18 mouse cellular contexts compared by ENCODE assay signal in the genomic region with DNA sequence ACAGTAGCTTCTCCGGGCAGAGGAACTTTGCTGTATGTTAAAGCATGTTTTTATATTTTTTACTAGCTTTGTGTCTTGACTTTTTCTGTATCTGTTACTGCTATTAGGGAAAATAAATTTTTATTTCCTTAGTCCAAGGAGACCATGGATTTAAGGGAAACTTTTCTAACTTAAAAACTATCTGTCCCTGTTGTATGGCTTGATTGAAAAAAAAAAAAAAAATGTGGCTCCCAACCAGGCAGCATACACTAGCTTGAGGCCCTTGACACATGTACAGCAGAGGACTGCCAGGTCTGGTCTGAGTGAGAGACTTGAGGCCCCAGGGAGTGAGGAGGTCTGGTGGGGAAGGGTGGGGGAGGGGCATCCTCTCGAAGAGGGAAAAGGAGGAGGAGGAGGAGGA. TPM values are rescaled to one million over a fixed set of nuclear protein-coding genes. Genes with fewer than 3 reads are reported as not detected.
A peak's percentile ranks its signal among the peaks of the same experiment; 100 is the strongest.
DNase-seq lines count a peak whose midpoint lies in the region; ATAC-seq and TF ChIP-seq lines count a peak whose summit lies in the region.
"Had no signal": no experiment of that assay in that cellular context is flagged by ENCODE, and none has a peak within 500 bp of the region (broad histone marks: within the 10 kb centered on the region; RNA-seq: fewer than 3 reads in every experiment).

No protein-coding gene starts in this region.

- 0 out of 2 replicates have a peak overlapping the region, but pooled peaks have one; percentile 95 for H3K27ac ChIP-seq in forebrain, embryonic 14.5 days (ENCODE audit: low read depth, low read length)
- H3K27ac ChIP-seq in forebrain, embryonic 13.5 days, result no peak overlapping the region
- H3K27ac ChIP-seq in limb, embryonic 14.5 days (replicated peaks; ENCODE audit: low read depth, low read length), result peak overlapping the region; percentile 94; the same call in 1 of the 2 replicates
- no peak overlapping the region for H3K27ac ChIP-seq in limb, embryonic 10.5 days
- H3K27ac ChIP-seq in ES-Bruce4 (ENCODE audit: insufficient read depth, low read length), result peak overlapping the region; percentile 65

- H3K27me3 ChIP-seq in forebrain, embryonic 14.5 days (replicated peaks; ENCODE audit: control insufficient read depth, insufficient read depth, low read length), result no peaks in the 10 kb centered on the region
- no peaks in the 10 kb centered on the region for H3K27me3 ChIP-seq in forebrain, embryonic 13.5 days
- H3K27me3 ChIP-seq in limb, embryonic 14.5 days (ENCODE audit: control insufficient read depth, insufficient read depth, low read length), result no peaks in the 10 kb centered on the region
- H3K27me3 ChIP-seq in limb, embryonic 10.5 days (ENCODE audit: low read depth, poor library complexity, severe bottlenecking), result no peaks in the 10 kb centered on the region
- no peaks in the 10 kb centered on the region for H3K27me3 ChIP-seq in ES-Bruce4 (ENCODE audit: control insufficient read depth, insufficient read depth, low read length, poor library complexity, severe bottlenecking)
- H3K27me3 ChIP-seq: limb, embryonic 13.5 days had no signal

- no peak for TF ChIP-seq EP300 in ES-Bruce4 (IDR thresholded peaks at IDR 0.05; ENCODE audit: insufficient read depth, low read depth, low read length)

- no peak for TF ChIP-seq POLR2A in limb, embryonic 14.5 days (IDR thresholded peaks at IDR 0.05; ENCODE audit: borderline replicate concordance, extremely low read depth, insufficient read depth, insufficient read length)
- TF ChIP-seq POLR2A in ES-Bruce4 (IDR thresholded peaks at IDR 0.05; ENCODE audit: insufficient read depth, low read length), result no peak

- H3K9ac ChIP-seq in forebrain, embryonic 14.5 days (ENCODE audit: low read length), result no peak overlapping the region
- H3K9ac ChIP-seq in forebrain, embryonic 13.5 days, result no peak overlapping the region
- H3K9ac ChIP-seq in limb, embryonic 14.5 days (ENCODE audit: low read depth, low read length, severe bottlenecking), result no peak overlapping the region
- no peak overlapping the region for H3K9ac ChIP-seq in ES-Bruce4 (ENCODE audit: low read depth, poor library complexity, severe bottlenecking)
- H3K9ac ChIP-seq: limb, embryonic 13.5 days had no signal

- ATAC-seq in forebrain, embryonic 14.5 days, result no peak
- ATAC-seq in forebrain, embryonic 13.5 days, result no peak
- ATAC-seq in limb, embryonic 14.5 days (ENCODE audit: low FRiP score, low read depth), result no peak

- no peak for TF ChIP-seq CTCF in ES-Bruce4 (IDR thresholded peaks at IDR 0.05; ENCODE audit: low read depth, low read length)

- H3K9me3 ChIP-seq in forebrain, embryonic 14.5 days (replicated peaks; ENCODE audit: control insufficient read depth, low read length), result no peaks in the 10 kb centered on the region
- no peaks in the 10 kb centered on the region for H3K9me3 ChIP-seq in forebrain, embryonic 13.5 days (replicated peaks)
- H3K9me3 ChIP-seq in limb, embryonic 14.5 days (ENCODE audit: control insufficient read depth, low read length), result no peaks in the 10 kb centered on the region
- no peaks in the 10 kb centered on the region for H3K9me3 ChIP-seq in limb, embryonic 10.5 days (replicated peaks)
- no peaks in the 10 kb centered on the region for H3K9me3 ChIP-seq in ES-Bruce4 (replicated peaks; ENCODE audit: control insufficient read depth, insufficient read depth, low read length, poor library complexity, severe bottlenecking)
- H3K9me3 ChIP-seq: limb, embryonic 13.5 days had no signal

- H3K4me2 ChIP-seq in forebrain, embryonic 14.5 days (ENCODE audit: low read length), result no peak overlapping the region
- no peak overlapping the region for H3K4me2 ChIP-seq in forebrain, embryonic 13.5 days
- no peak overlapping the region for H3K4me2 ChIP-seq in limb, embryonic 14.5 days (replicated peaks; ENCODE audit: low read depth, low read length, severe bottlenecking)

- peak; percentile 1 for DNase-seq in forebrain, embryonic 14.5 days (ENCODE audit: low spot score)
- DNase-seq in limb, embryonic 14.5 days (ENCODE audit: low spot score), result no peak
- DNase-seq in limb, embryonic 10.5 days (ENCODE audit: low spot score), result no peak
- DNase-seq in ZHBTc4 (ENCODE audit: low read depth, low spot score), result peak; percentile 14
- DNase-seq in urinary bladder, adult 2 months (ENCODE audit: low spot score), result no peak
- no peak for DNase-seq in lung, postnatal 25 days (ENCODE audit: low spot score)
- DNase-seq: heart, adult 11 months; kidney, postnatal 10 days; lung, embryonic 14.5 days; right cerebral cortex, adult 18-20 months had no signal

- H3K4me3 ChIP-seq in forebrain, embryonic 14.5 days (ENCODE audit: low read depth, low read length), result no peak overlapping the region
- no peak overlapping the region for H3K4me3 ChIP-seq in forebrain, embryonic 13.5 days
- H3K4me3 ChIP-seq in limb, embryonic 14.5 days (replicated peaks; ENCODE audit: low read length), result no peak overlapping the region
- no peak overlapping the region for H3K4me3 ChIP-seq in limb, embryonic 10.5 days
- no peak overlapping the region for H3K4me3 ChIP-seq in ES-Bruce4 (ENCODE audit: low read depth, low read length)

- peaks cover 5% of the 10 kb centered on the region for H3K36me3 ChIP-seq in forebrain, embryonic 14.5 days (ENCODE audit: control insufficient read depth, insufficient read depth, low read length)
- H3K36me3 ChIP-seq in forebrain, embryonic 13.5 days (ENCODE audit: poor library complexity, severe bottlenecking), result peaks cover 6% of the 10 kb centered on the region; the same call in 1 of the 2 replicates
- H3K36me3 ChIP-seq in limb, embryonic 14.5 days (ENCODE audit: control insufficient read depth, insufficient read depth, low read length), result peaks cover 5% of the 10 kb centered on the region; the same call in 1 of the 2 replicates
- peaks cover 7% of the 10 kb centered on the region for H3K36me3 ChIP-seq in limb, embryonic 10.5 days
- peaks cover 4% of the 10 kb centered on the region for H3K36me3 ChIP-seq in ES-Bruce4 (ENCODE audit: control insufficient read depth, insufficient read depth, low read length, poor library complexity, severe bottlenecking)

- 46% methylated on average over 2 of the region's 2 CpGs for WGBS in forebrain, embryonic 14.5 days
- WGBS in forebrain, embryonic 13.5 days, result 50% methylated on average over 2 of the region's 2 CpGs
- WGBS in limb, embryonic 14.5 days, result 43% methylated on average over 2 of the region's 2 CpGs
- WGBS in limb, embryonic 10.5 days, result 45% methylated on average over 2 of the region's 2 CpGs

- peaks cover 7% of the 10 kb centered on the region for H3K4me1 ChIP-seq in forebrain, embryonic 14.5 days (ENCODE audit: control insufficient read depth, insufficient read depth, low read length)
- peaks cover 10% of the 10 kb centered on the region for H3K4me1 ChIP-seq in forebrain, embryonic 13.5 days
- H3K4me1 ChIP-seq in limb, embryonic 14.5 days (ENCODE audit: control insufficient read depth, insufficient read depth, low read length), result 0 out of 2 replicates have a peak, but pooled peaks cover 6% of the 10 kb centered on the region
- peaks cover 13% of the 10 kb centered on the region for H3K4me1 ChIP-seq in limb, embryonic 10.5 days
- H3K4me1 ChIP-seq in ES-Bruce4 (ENCODE audit: control insufficient read depth, insufficient read depth, low read length), result peaks cover 2% of the 10 kb centered on the region

RNA-seq across cellular contexts. Expression of a gene that starts 1.2 kb away (rescaled TPM):
- 18.9 and 25.9 TPM in 2 replicates for polyA plus RNA-seq in forebrain, embryonic 14.5 days (2014; fragmentation: Nextera tagmentation; extraction: Ambion mirVana)
- polyA plus RNA-seq in forebrain, embryonic 13.5 days (2015; fragmentation: Nextera tagmentation; extraction: Ambion mirVana), result 12.8 and 14.1 TPM in 2 replicates
- 9.9 and 10.4 TPM in 2 replicates for polyA plus RNA-seq in limb, embryonic 14.5 days (2012; rRNA removed)
- 17.8 and 19.4 TPM in 2 replicates for polyA plus RNA-seq in limb, embryonic 14.5 days (2014; fragmentation: Nextera tagmentation; extraction: Ambion mirVana)
- 14.6 and 17.5 TPM in 2 replicates for polyA plus RNA-seq in limb, embryonic 10.5 days (2016; fragmentation: Nextera tagmentation; extraction: Ambion mirVana)
- 71.5 and 72.6 TPM in 2 replicates for polyA plus RNA-seq in ES-Bruce4 (2011; ENCODE audit: insufficient read depth, insufficient read length, low read depth, missing spikeins)
- 6.2 and 6.8 TPM in 2 replicates for polyA plus RNA-seq in urinary bladder, adult 2 months (2012; rRNA removed)

RNA-seq across cellular contexts. Expression of a gene that starts 23.9 kb away (rescaled TPM):
- not detected in 2 replicates for polyA plus RNA-seq in forebrain, embryonic 14.5 days (2014; fragmentation: Nextera tagmentation; extraction: Ambion mirVana)
- not detected in 2 replicates for polyA plus RNA-seq in forebrain, embryonic 13.5 days (2015; fragmentation: Nextera tagmentation; extraction: Ambion mirVana)
- polyA plus RNA-seq in limb, embryonic 14.5 days (2012; rRNA removed), result not detected in 2 replicates
- polyA plus RNA-seq in limb, embryonic 14.5 days (2014; fragmentation: Nextera tagmentation; extraction: Ambion mirVana), result not detected in 2 replicates
- not detected in 2 replicates for polyA plus RNA-seq in limb, embryonic 10.5 days (2016; fragmentation: Nextera tagmentation; extraction: Ambion mirVana)
- polyA plus RNA-seq in ES-Bruce4 (2011; ENCODE audit: insufficient read depth, insufficient read length, low read depth, missing spikeins), result not detected in 2 replicates
- 0.06 and 0.19 TPM in 2 replicates for polyA plus RNA-seq in urinary bladder, adult 2 months (2012; rRNA removed)
- polyA plus RNA-seq: cortical plate, adult 2 months; heart, embryonic 14.5 days; limb, embryonic 13.5 days; lung, embryonic 14.5 days; midbrain, postnatal 0 days; stomach, embryonic 14.5 days; thymus, adult 2 months had no signal

Comparison
In these comparisons a context has a peak if more than half of its experiments do, and no peak if none do; other contexts are left out.
1. H3K27ac ChIP-seq: peak in forebrain, embryonic 14.5 days (single experiment), limb, embryonic 14.5 days (single experiment) and ES-Bruce4 (single experiment); none in forebrain, embryonic 13.5 days (single experiment) and limb, embryonic 10.5 days (single experiment).
2. DNase-seq: peak in forebrain, embryonic 14.5 days (single experiment) and ZHBTc4 (single experiment); none in limb, embryonic 14.5 days (single experiment), limb, embryonic 10.5 days (single experiment), urinary bladder, adult 2 months (single experiment) and lung, postnatal 25 days (single experiment).